Mouse (Mus musculus) cerebellum, adult 2 months (tissue): ENCODE results near the gene Atp2a3.

ENCODE experiments used
- CTCF ChIP-seq: fragments of 200-500 bp; IDR thresholded peaks from 2 replicates; pipeline ENCODE4 v1.5.1; 2011; ENCODE audit warnings: low read depth, mild to moderate bottlenecking, control low read depth, low read length, moderate library complexity, borderline replicate concordance; ENCODE audit not compliant: insufficient read depth
- POLR2A ChIP-seq: fragments of 200-500 bp; IDR thresholded peaks from 2 replicates; pipeline ENCODE4 v1.6.1; 2011; ENCODE audit warnings: low read length, control low read depth, borderline replicate concordance; ENCODE audit not compliant: insufficient read depth

DNA sequence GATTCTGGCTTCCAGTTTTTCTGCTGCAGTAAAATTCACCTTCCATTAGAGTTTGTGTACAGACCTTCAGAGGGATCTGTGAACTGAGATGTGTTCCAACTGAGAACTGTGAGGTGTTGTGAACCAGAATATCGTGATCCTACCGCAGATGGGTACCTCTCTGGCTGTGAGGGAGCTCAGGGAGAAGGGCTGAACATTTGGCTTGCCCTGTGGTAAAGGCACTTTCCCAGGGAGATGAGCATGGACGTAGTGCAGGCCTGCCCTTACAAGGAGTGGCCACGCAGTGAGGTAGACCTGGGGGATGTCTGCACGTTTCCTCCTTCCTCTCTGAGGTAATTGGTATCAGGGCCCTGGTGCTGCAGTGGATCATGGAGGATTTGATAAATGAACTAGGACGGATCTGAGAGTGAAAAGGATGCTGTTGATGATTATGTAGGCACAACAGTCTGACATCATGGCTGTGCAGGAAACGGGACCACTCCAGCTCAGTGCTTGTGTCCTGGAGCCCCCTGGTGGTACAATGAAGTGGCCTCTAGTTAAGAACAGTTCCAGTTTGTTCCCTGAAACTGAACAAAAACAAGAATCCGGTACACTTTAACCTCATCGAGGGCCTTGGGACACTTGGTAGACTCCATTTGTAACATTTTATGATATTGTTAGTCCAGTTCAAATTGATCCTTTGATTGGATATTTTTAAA, 78.3 kb downstream of the Atp2a3 start:
- TF ChIP-seq CTCF (peak; percentile 71), POLR2A (no peak)
